Mouse (Mus musculus) urinary bladder, postnatal 4 days (tissue): ENCODE data around the gene Atp5d.
"Not testable (repeated sequence)": the region's sequence is repeated elsewhere in the genome, so short reads cannot be mapped to it uniquely, and the experiment has no call there.

Source experiments
- DNase-seq, 2 experiments: peaks; one replicate each; pipeline ENCODE4 v3.0.0; 2021 to 2022; ENCODE audit warnings: low spot score in 2 of 2

Atp5d gene

DNA sequence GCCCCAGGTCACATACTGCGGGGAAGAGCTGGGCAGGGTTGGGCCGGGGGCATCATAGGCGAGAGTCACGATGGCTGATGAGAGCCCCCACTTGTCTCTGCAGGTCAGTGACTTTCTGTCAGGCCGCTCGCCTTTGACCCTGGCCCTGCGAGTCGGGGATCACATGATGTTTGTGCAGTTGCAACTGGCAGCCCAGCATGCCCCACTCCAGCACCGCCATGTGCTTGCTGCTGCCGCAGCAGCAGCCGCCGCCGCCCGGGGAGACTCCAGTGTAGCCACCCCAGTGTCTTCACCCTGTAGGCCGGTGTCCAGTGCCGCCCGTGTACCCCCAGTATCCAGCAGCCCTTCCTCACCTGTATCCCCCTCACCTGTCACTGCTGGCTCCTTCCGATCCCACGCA is 15.3 kb downstream of the Atp5d start:
- no peak for DNase-seq

DNA sequence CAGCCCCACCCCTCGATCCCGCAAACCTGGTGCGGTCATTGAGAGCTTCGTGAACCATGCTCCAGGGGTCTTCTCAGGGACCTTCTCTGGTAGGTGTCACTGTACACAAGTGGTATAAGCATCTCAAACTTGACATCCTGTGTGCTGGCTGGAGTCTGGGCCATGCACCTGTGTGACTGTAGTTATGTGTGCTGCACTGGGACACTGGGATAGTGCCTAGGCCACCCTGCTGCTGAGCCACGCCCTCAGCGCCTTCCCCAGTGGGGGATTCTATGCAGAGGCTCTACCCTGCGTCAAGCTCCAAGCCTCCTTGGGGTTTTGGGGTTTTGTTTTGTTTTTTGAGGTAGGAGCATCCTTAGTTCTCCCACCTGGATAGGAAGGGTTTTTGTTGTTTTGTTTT is 16.0 kb downstream of the Atp5d start:
- DNase-seq, result no peak

DNA sequence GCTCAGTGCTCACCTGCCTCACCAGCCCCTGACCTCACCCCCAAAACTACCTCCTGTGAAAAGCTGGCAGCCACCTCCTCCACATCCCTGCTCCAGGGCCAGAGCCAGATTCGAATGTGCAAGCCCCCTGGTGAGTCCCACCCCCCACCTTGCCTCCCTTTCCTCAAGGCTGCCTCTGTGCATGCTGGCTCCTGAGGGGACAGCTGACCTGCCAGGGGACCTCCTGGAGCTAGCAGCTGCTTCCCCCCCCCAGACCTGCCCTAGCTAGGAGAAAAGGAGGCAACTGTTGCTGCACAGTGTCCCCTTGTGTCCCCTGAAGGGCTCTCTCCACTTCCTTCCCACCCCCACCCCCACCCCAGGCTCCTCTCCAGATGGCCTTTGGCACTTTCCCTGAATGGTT is 16.8 kb downstream of the Atp5d start:
- DNase-seq, result no peak

- no peak for DNase-seq
Observed at GRCm38 (mm10) chr10:80156002-80156751, 17.7 kb downstream of the Atp5d start.

DNA sequence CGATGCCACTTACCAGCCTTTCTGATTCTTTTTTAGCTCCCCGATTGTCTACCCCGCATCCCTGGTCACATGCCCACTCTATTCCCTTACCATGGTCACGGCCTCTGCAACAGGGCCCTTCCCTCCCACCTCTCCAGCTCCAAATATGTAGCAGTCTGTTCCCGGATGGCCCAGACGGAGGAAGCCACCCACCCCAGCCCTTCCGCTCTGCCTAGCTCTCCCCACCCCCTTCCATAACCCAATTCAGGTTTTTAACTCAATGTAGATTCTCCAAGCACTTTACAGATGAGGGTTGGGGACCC is 18.3 kb downstream of the Atp5d start:
- DNase-seq, result no peak

GRCm38 (mm10) chr10:80157141-80157929 is 18.9 kb downstream of the Atp5d start:
- no peak for DNase-seq

DNA sequence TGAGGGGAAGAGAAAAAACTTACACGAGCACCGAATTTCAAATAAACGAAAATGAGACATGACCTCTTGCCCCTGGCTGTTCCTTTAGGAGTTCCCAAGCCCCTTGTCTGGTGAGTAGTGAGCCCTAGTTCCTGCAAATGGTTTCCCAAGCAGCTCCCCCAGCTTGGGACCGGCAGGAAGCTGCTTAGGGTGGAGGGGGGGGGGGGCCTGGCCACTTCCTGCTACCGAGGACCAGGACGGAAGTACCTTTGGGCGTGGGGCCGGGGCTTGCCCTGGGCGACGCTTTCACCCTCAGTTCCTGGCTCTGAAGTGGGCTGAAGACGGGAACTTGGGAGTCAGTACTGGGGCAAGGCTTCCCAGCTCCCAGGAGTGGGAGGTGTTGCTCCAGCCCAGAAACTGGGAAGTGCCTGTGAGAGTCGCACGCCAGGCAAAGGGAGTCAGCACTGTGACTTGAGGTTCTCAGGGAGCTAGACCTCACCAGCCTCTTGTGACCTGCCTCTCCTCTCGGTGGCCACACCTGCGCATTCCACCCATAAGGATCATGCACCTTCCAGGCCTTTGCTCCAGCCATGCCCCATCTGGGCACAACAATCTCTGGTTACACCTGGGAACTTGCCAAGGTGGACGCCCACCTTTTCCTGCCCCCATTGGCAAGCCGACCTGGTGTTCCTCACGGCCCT is 20.0 kb downstream of the Atp5d start:
- peak in 1 of 2 experiments; percentile 57 for DNase-seq

DNA sequence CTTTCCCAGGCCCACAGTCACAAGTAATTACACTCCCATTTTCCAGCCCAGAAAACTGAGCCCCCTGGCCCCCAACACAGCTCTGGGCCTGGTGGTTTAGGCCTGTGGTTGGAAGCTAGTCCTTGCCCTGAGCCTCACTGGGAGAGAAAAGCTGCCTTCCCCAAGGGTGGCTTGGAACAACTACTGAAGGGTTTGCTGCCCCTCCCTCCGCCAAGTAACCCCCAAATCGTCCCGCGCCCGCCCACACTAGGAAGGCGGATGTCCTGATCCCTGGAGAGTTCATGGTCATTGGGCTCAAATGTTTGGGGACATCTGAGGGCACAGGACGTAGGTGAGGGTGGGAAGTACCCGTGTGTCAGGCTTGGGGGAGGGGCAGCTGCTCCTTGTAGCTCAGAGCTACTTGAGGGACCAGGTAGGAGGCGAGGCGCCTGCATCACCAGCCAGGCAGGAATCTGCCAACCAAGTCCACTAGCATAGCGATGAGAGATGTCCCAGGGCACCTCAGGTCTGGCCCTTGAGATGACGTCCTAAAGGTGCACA is 20.7 kb downstream of the Atp5d start:
- DNase-seq, result peak in 1 of 2 experiments; percentile 44

GRCm38 (mm10) chr10:80159561-80160454 is 21.4 kb downstream of the Atp5d start:
- peak; percentile 99 for DNase-seq

DNA sequence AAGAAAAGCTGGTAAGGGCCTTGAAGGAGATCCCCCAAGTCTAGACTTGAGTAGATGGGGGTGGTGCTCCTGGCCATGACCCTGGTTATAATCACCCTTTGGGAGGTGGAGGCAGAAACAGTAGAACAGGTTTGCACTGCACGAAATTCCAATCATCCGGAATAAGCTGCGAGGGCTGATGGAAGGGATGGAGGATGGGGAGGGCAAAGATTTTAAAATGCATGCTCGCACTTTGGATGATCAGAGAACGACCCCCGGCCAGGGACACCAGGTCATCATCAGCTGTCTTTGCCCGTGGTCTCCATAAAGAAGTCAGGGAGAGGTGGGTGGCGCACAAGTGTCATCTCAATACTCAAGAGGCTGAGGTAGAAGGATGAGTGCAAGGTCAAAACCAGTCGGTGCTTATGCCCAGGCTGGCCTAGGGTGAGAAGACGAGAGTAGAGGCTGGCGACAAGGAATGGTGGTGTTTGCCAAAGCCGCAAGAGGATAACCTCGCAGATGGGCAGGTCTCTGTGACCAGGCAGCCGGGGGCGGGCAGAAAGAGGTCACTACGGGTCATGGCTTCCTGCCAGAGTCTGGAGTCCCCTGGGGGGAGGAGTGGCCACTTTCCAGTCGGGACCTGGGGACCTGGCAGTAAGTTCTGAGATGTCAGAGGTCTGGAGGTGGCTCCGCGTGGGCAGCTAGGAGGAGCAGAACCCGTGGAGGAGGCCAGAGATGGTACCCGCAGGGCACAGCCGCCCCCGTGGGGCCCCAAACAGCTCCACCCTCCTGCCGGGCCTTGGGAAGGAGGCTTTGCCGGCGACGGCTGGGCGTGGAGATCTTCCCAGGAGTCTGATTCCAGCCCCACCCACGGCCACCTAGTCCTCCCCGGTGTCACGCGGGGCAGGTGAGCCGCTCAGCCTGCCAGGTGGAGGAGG is 22.3 kb downstream of the Atp5d start:
- peak; percentile 81 to 86 for DNase-seq

- peak in 1 of 2 experiments; percentile 62 for DNase-seq
Observed at GRCm38 (mm10) chr10:80161522-80162242, 23.2 kb downstream of the Atp5d start.

- DNase-seq, result no peak
Observed at GRCm38 (mm10) chr10:80162243-80162608, 23.8 kb downstream of the Atp5d start.

- peak in 1 of 2 experiments; percentile 18 for DNase-seq
Observed at GRCm38 (mm10) chr10:80162716-80163299, 24.4 kb downstream of the Atp5d start.

DNA sequence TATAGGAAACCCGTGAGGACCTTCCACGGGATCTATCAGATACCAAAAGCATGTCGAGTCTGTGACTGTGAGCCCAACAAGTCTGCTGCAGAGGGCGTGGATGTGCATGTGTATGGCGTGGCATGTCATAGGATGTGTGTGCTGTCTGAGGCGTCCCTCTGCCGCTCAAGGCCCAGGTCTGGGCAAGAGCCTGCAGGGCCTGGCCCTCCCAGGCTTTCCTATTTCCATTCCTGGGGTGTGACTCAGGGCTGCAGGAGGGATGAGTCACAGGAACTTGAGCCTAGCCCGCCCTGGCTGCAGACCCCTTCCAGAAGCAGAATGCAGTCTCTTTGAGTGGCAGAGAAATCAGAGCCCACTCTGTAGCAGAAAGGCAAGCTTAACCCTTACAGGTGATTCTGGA is 25.3 kb downstream of the Atp5d start:
- DNase-seq, result peak in 1 of 2 experiments; percentile 67

DNA sequence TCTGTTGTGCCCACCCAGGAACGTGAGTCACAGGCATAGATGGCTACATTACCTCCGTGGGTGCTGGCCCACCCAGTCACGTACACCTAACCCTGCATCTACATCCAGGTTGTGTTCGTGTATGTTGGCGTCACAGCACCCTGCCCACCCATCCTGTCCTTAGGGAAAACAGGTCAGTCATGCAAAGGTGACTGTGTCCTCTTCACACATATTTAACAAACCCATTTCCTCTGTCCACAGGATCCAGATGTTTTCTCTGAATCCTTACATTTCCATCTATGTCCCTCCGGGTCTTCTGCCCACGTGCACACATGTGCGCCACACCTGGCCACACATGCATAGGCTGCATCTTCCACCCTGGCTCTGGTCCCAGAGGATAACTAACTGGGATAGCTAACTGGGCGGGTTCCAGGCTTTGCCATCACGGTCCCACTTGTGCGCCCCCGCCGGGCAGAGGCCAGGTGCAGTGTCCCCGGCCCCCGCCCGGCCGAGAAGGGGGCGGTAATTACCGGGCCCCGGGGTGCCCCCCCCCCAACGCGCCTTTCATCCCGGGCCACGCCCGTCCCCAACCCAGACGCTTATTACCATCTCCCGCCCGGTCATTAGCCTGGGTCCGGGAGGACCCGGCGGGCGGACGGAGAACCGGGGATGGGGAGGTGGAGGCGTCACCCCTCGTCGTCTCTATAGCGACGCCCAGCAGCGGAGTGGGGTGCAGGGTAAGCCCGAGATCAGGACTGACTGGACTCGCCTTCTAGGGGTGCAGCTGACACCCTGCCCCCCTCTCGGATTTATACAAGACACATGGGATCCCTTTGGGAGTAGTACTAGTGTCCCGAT is 25.9 kb downstream of the Atp5d start:
- peak in 1 of 2 experiments; percentile 40 for DNase-seq

DNA sequence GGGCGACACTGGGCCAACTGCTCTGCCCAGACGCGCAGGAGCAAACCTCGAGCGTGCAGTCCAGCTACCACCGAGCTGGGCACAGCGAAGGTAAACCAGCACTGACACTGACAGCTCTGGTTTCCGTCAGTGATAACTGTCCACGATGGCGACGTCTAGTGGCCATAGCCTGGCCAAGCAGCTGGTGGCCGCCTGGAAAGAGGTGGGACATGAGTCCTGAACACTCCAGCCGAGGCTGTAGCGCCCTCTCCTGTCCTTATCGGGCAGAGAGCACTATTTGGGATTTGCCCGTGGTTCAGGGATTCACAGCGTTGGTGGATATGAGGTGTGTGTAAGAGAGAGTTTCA is 26.5 kb downstream of the Atp5d start:
- peak; percentile 92 to 96 for DNase-seq

DNA sequence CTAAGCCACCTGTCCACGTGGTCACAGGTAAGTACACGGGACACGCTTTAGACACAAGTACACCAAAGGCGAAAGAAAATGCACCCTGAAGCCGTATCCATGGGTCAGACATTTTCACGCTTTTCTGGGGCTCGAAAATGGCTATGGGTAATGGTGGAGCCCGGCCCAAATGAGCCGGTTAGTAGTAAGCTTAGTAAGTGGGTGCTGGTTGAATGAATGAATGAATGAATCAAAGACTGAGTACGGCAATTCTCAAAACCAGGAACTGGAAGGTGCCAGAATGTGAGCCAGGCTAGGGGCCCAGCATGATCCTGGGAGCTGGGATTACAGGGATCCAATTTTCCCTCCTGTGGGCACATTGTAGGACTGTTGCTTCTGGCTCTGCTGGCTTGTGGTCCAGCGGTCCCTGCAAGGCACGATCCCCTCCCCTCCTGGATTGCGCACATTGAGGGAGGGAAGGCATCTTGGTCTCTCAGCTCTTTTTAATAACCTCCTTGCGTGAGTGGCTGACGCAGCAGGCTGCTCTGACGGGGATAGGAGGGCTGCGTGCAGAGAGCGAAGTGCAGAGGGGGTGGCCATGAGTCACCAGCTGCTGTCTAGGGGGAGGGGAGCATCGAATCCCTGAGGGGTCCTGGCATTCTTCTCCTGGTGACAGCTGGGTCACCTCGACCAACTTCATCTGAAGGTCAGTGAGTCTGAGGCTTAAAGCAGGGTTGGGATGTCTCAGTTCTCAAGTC is 27.1 kb downstream of the Atp5d start, which contains the start of gene Cirbp:
Gene Cirbp, plus strand, starts transcription at position 594 of the 737 bp plus-strand sequence.
- peak in 1 of 2 experiments; percentile 25 for DNase-seq

GRCm38 (mm10) chr10:80166136-80166535 is 27.7 kb downstream of the Atp5d start:
- not testable (repeated sequence) for DNase-seq
